Mouse (Mus musculus): Measurements from ENCODE around the gene Fam155a. TPM values are rescaled to one million over a fixed set of nuclear protein-coding genes. Genes with fewer than 3 reads are reported as not detected.

The Fam155a gene
- total and polyA plus RNA-seq, 3 experiments, result not detected

GRCm38 (mm10) chr8:9797514-9797913 is 26.6 kb upstream of the Fam155a start:
- TF ChIP-seq ELF1 (IDR thresholded peaks at IDR 0.05; ENCODE audit: low read depth, low read length) (no peak), UBTF (IDR thresholded peaks at IDR 0.05; ENCODE audit: low read depth, low read length) (no peak), NELFE (IDR thresholded peaks at IDR 0.05; ENCODE audit: low read depth, low read length) (no peak), USF1 (IDR thresholded peaks at IDR 0.05; ENCODE audit: low read depth, low read length) (no peak), POLR2AphosphoS2 (IDR thresholded peaks at IDR 0.05; ENCODE audit: low read depth, low read length) (no peak), MEF2A (IDR thresholded peaks at IDR 0.05; ENCODE audit: borderline replicate concordance, low read depth, low read length) (no peak), HCFC1 (IDR thresholded peaks at IDR 0.05; ENCODE audit: low read depth, low read length) (no peak), BHLHE40 (IDR thresholded peaks at IDR 0.05; ENCODE audit: low read depth, low read length) (no peak), USF2 (conservative IDR thresholded peaks at IDR 0.05; ENCODE audit: low read depth, low read length) (no peak), CHD2 (IDR thresholded peaks at IDR 0.05; ENCODE audit: low read length) (no peak), PAX5 (IDR thresholded peaks at IDR 0.05; ENCODE audit: low read length) (no peak), ZNF384 (IDR thresholded peaks at IDR 0.05; ENCODE audit: low read depth, low read length) (no peak), MAX (IDR thresholded peaks at IDR 0.05; ENCODE audit: low read length) (no peak), MYC (IDR thresholded peaks at IDR 0.05; ENCODE audit: low read depth, low read length) (no peak)
- Histone ChIP-seq H3K36me3 (replicated peaks in 1 of 2; ENCODE audit: control insufficient read depth in 1 of 2, insufficient read depth in 1 of 2, low read length in 1 of 2) (no peaks in the 10 kb centered on the region), H3K79me2 (replicated peaks; ENCODE audit: control insufficient read depth, extremely low read depth, insufficient read depth, poor library complexity, severe bottlenecking) (no peaks in the 10 kb centered on the region), H3K9me3 (replicated peaks; ENCODE audit: low read length) (peaks cover 60% of the 10 kb centered on the region), H3K9ac (ENCODE audit: insufficient read depth, low read depth) (no peak overlapping the region), H3K4me1 (ENCODE audit: control insufficient read depth in 1 of 2, insufficient read depth in 2 of 2) (no peaks in the 10 kb centered on the region), H3K4me2 (ENCODE audit: insufficient read depth, low read depth, poor library complexity, severe bottlenecking) (no peak overlapping the region), H3K27me3 (replicated peaks) (no peaks in the 10 kb centered on the region), H3K27ac (ENCODE audit: insufficient read depth, low read depth) (no peak overlapping the region), H3K4me3 (replicated peaks in 1 of 3; ENCODE audit: low read depth in 2 of 3, low read length in 2 of 3, poor library complexity in 1 of 3) (no peak overlapping the region)
- in situ Hi-C loops (cut with MboI; ENCODE audit: low pct_ligation_motif_present, low pct_unique_long_range_greater_than_20kb, low sequenced_read_pairs), result no loop called here
- DNase-seq (ENCODE audit: extremely low read depth), result no peak
- dilution Hi-C loops (cut with MboI; ENCODE audit: extremely low pct_ligation_motif_present, extremely low pct_unique_long_range_greater_than_20kb, low sequenced_read_pairs), result no loop called here

- TF ChIP-seq EP300 (IDR thresholded peaks at IDR 0.05; ENCODE audit: low read length), result no peak
- TF ChIP-seq JUND (conservative IDR thresholded peaks at IDR 0.05; ENCODE audit: low read depth, low read length), result no peak
- TF ChIP-seq MXI1 (IDR thresholded peaks at IDR 0.05; ENCODE audit: low read depth, low read length), result no peak
- no peak for TF ChIP-seq NRF1 (IDR thresholded peaks at IDR 0.05; ENCODE audit: low read depth, low read length)
- no peak for TF ChIP-seq RAD21 (IDR thresholded peaks at IDR 0.05; ENCODE audit: low read depth, low read length)
- TF ChIP-seq KAT2A (IDR thresholded peaks at IDR 0.05; ENCODE audit: insufficient replicate concordance, low read length), result no peak
- no peak for TF ChIP-seq CTCF (conservative IDR thresholded peaks at IDR 0.05 in 1 of 2, IDR thresholded peaks at IDR 0.05 in 1 of 2; ENCODE audit: low read depth in 2 of 2, low read length in 2 of 2)
- no peak for DNase-seq (ENCODE audit: extremely low read depth)
- in situ Hi-C loops (cut with MboI; ENCODE audit: low pct_ligation_motif_present, low pct_unique_long_range_greater_than_20kb, low sequenced_read_pairs) (no loop called here), dilution Hi-C loops (cut with MboI; ENCODE audit: extremely low pct_ligation_motif_present, extremely low pct_unique_long_range_greater_than_20kb, low sequenced_read_pairs) (no loop called here)
- Histone ChIP-seq H3K27me3 (replicated peaks) (no peaks in the 10 kb centered on the region), H3K9ac (ENCODE audit: insufficient read depth, low read depth) (no peak overlapping the region), H3K4me3 (replicated peaks in 1 of 3; ENCODE audit: low read depth in 2 of 3, low read length in 2 of 3, poor library complexity in 1 of 3) (no peak overlapping the region), H3K36me3 (replicated peaks in 1 of 2; ENCODE audit: control insufficient read depth in 1 of 2, insufficient read depth in 1 of 2, low read length in 1 of 2) (no peaks in the 10 kb centered on the region), H3K9me3 (replicated peaks; ENCODE audit: low read length) (peaks cover 60% of the 10 kb centered on the region), H3K27ac (ENCODE audit: insufficient read depth, low read depth) (no peak overlapping the region), H3K79me2 (replicated peaks; ENCODE audit: control insufficient read depth, extremely low read depth, insufficient read depth, poor library complexity, severe bottlenecking) (no peaks in the 10 kb centered on the region), H3K4me1 (ENCODE audit: control insufficient read depth in 1 of 2, insufficient read depth in 2 of 2) (no peaks in the 10 kb centered on the region), H3K4me2 (ENCODE audit: insufficient read depth, low read depth, poor library complexity, severe bottlenecking) (no peak overlapping the region)
Observed at GRCm38 (mm10) chr8:9795724-9796123, 24.8 kb upstream of the Fam155a start.
